Mouse (Mus musculus): ENCODE results near the gene Pitpnc1. TPM values are rescaled to one million over a fixed set of nuclear protein-coding genes. Genes with fewer than 3 reads are reported as not detected.

Pitpnc1 gene
- polyA plus RNA-seq, 1 experiment from 2014 or later = 10.9 TPM

DNA sequence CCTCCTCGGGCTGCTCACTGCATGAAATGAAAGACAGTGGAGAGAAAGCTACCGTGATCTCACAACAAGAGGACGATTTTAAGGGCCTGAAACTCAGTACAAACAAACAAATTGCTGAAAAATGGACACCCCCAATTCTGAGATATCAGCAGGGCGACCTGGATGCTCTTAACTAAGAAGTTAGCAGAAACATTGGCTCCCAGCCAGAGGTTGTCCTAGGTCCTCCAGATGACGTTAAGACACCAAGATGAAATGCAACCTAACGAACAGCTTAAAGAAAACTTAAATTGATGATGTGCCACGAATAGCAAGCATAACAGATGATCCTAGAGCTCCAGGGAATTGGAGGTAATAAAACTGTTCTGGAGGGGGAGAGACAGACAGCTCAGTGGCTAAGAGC is 69.7 kb downstream of the Pitpnc1 start:
- Histone ChIP-seq H3K9ac (ENCODE audit: low read depth, low read length) (no peak overlapping the region), H3K4me3 (ENCODE audit: low read depth, low read length) (no peak overlapping the region), H3K27me3 (ENCODE audit: control insufficient read depth, insufficient read depth, low read length) (no peaks in the 10 kb centered on the region), H3K36me3 (ENCODE audit: control insufficient read depth, insufficient read depth, low read length) (no peaks in the 10 kb centered on the region), H3K4me1 (ENCODE audit: control insufficient read depth, insufficient read depth, low read length) (peaks cover 7% of the 10 kb centered on the region; the same call in 1 of the 2 replicates), H3K4me2 (no peak overlapping the region), H3K27ac (ENCODE audit: low read depth, low read length) (no peak overlapping the region), H3K9me3 (replicated peaks; ENCODE audit: control insufficient read depth, low read length) (no peaks in the 10 kb centered on the region)
- WGBS (ENCODE audit: insufficient replicate concordance) = 72% methylated on average over 7 of the region's 7 CpGs
- ATAC-seq (replicated peaks; ENCODE audit: insufficient number of reproducible peaks, low FRiP score, low TSS enrichment) = no peak

DNA sequence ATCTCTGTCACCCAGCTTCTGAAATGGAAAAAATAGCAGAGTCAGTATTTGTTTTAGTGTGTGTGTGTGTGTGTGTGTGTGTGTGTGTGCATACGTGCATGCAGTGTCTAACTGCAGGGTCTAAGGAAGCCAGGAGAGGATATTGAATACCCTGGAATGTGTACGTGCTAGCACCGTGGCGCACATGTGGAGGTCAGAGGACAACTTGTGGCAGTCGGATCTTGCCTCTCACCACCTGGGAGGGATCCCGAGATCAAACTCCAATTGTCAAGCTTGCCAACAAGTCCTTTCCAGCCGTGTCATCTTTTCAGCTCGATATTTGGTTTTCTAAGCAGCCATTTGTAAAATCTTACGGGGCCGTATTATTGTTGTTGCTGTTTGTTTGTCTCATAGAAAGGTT is 70.5 kb downstream of the Pitpnc1 start:
- ATAC-seq (replicated peaks; ENCODE audit: insufficient number of reproducible peaks, low FRiP score, low TSS enrichment) = no peak
- H3K4me3 ChIP-seq (ENCODE audit: low read depth, low read length) = no peak overlapping the region
- H3K9me3 ChIP-seq (replicated peaks; ENCODE audit: control insufficient read depth, low read length) = no peaks in the 10 kb centered on the region
- WGBS (ENCODE audit: insufficient replicate concordance) = 75% methylated on average over 10 of the region's 10 CpGs
- no peak overlapping the region for H3K4me2 ChIP-seq
- no peaks in the 10 kb centered on the region for H3K36me3 ChIP-seq (ENCODE audit: control insufficient read depth, insufficient read depth, low read length)
- no peak overlapping the region for H3K9ac ChIP-seq (ENCODE audit: low read depth, low read length)
- no peak overlapping the region for H3K27ac ChIP-seq (ENCODE audit: low read depth, low read length)
- peaks cover 7% of the 10 kb centered on the region; the same call in 1 of the 2 replicates for H3K4me1 ChIP-seq (ENCODE audit: control insufficient read depth, insufficient read depth, low read length)
- no peaks in the 10 kb centered on the region for H3K27me3 ChIP-seq (ENCODE audit: control insufficient read depth, insufficient read depth, low read length)

DNA sequence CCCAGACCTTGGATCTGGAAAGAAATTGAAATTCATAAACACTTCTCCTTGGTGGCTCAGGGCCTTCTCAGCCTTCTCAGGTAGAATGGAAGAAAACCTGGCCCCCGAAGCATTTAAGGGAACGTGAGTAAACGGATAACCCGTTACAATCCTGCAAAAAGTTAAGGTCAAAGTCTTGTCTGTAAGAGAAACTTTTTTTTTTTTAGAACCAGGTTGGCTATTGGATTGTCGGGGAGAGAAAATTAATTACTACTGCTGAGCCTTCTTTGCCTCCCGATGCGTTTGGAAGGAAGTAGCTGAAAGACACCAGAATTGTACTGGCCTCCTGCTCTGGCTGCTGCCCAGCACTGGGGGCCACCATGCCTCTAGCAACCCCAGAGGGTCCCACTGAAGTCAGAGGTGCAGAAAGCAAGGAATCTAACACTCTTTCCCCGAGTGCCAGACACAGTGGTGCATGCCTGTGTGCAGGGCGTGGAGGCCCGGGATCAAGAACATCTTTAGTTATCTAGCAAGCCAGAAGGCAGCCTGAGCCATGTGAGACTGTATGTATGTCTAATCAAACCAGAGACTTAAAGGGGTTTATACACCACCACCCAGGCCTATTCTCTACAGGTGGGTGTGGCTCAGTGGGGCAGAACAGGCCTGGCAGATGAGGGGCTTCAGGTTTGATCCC is 73.0 kb downstream of the Pitpnc1 start:
- no peaks in the 10 kb centered on the region for H3K36me3 ChIP-seq (ENCODE audit: control insufficient read depth, insufficient read depth, low read length)
- no peak overlapping the region for H3K4me2 ChIP-seq
- 0 out of 2 replicates have a peak, but pooled peaks have one; percentile 22 for ATAC-seq (replicated peaks; ENCODE audit: insufficient number of reproducible peaks, low FRiP score, low TSS enrichment)
- H3K9me3 ChIP-seq (replicated peaks; ENCODE audit: control insufficient read depth, low read length) = no peaks in the 10 kb centered on the region
- H3K9ac ChIP-seq (ENCODE audit: low read depth, low read length) = no peak overlapping the region
- no peaks in the 10 kb centered on the region for H3K27me3 ChIP-seq (ENCODE audit: control insufficient read depth, insufficient read depth, low read length)
- no peak overlapping the region for H3K4me3 ChIP-seq (ENCODE audit: low read depth, low read length)
- no peak overlapping the region for H3K27ac ChIP-seq (ENCODE audit: low read depth, low read length)
- WGBS (ENCODE audit: insufficient replicate concordance) = 58% methylated on average over 10 of the region's 10 CpGs
- peaks cover 7% of the 10 kb centered on the region; the same call in 1 of the 2 replicates for H3K4me1 ChIP-seq (ENCODE audit: control insufficient read depth, insufficient read depth, low read length)

DNA sequence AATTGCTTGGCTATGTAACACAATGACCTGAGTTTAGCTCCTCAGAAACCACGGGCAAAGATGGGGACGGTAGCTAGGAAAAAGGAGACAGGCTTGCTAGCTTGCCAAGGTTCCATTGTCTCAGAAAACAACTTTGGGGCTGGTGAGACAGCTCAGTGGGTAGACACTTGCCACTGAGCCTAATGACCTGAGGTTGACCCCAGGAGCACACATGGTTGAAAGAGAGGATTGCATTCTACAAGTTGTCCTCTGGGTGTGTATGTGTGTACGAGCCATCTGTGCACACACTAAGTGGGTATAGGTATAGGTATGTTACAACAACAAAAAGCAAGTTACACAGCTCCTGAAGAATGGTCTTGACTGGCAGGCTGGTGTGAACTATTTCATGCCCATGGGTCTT is 76.3 kb downstream of the Pitpnc1 start:
- H3K9me3 ChIP-seq (replicated peaks; ENCODE audit: control insufficient read depth, low read length) = no peaks in the 10 kb centered on the region
- no peak overlapping the region for H3K4me2 ChIP-seq
- H3K27ac ChIP-seq (ENCODE audit: low read depth, low read length) = no peak overlapping the region
- H3K36me3 ChIP-seq (ENCODE audit: control insufficient read depth, insufficient read depth, low read length) = no peaks in the 10 kb centered on the region
- no peaks in the 10 kb centered on the region for H3K27me3 ChIP-seq (ENCODE audit: control insufficient read depth, insufficient read depth, low read length)
- ATAC-seq (replicated peaks; ENCODE audit: insufficient number of reproducible peaks, low FRiP score, low TSS enrichment) = no peak
- no peak overlapping the region for H3K4me3 ChIP-seq (ENCODE audit: low read depth, low read length)
- no peak overlapping the region for H3K9ac ChIP-seq (ENCODE audit: low read depth, low read length)
- 81% methylated on average over 3 of the region's 3 CpGs for WGBS (ENCODE audit: insufficient replicate concordance)
- H3K4me1 ChIP-seq (ENCODE audit: control insufficient read depth, insufficient read depth, low read length) = peaks cover 7% of the 10 kb centered on the region; the same call in 1 of the 2 replicates

DNA sequence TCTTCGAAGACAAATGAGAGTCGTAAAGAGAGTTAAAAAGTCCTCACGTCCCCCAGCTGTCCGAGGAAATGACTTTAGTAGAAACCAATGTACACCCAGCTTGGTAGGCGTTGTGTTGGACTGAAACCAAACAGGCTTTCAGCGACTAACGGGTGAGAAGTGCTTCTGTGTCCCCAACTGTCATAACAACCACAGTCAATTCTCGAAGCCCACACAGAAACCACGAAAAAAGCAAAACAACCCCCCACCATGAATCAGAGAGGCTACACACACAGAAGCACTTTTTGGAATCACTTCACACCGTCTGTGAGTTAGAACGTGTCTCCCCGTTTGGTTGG is 76.7 kb downstream of the Pitpnc1 start:
- H3K27me3 ChIP-seq (ENCODE audit: control insufficient read depth, insufficient read depth, low read length) = no peaks in the 10 kb centered on the region
- no peaks in the 10 kb centered on the region for H3K36me3 ChIP-seq (ENCODE audit: control insufficient read depth, insufficient read depth, low read length)
- H3K9ac ChIP-seq (ENCODE audit: low read depth, low read length) = no peak overlapping the region
- peaks cover 7% of the 10 kb centered on the region; the same call in 1 of the 2 replicates for H3K4me1 ChIP-seq (ENCODE audit: control insufficient read depth, insufficient read depth, low read length)
- no peak overlapping the region for H3K4me2 ChIP-seq
- H3K9me3 ChIP-seq (replicated peaks; ENCODE audit: control insufficient read depth, low read length) = no peaks in the 10 kb centered on the region
- no peak overlapping the region for H3K4me3 ChIP-seq (ENCODE audit: low read depth, low read length)
- H3K27ac ChIP-seq (ENCODE audit: low read depth, low read length) = no peak overlapping the region
- no peak for ATAC-seq (replicated peaks; ENCODE audit: insufficient number of reproducible peaks, low FRiP score, low TSS enrichment)
- WGBS (ENCODE audit: insufficient replicate concordance) = 83% methylated on average over 12 of the region's 12 CpGs

DNA sequence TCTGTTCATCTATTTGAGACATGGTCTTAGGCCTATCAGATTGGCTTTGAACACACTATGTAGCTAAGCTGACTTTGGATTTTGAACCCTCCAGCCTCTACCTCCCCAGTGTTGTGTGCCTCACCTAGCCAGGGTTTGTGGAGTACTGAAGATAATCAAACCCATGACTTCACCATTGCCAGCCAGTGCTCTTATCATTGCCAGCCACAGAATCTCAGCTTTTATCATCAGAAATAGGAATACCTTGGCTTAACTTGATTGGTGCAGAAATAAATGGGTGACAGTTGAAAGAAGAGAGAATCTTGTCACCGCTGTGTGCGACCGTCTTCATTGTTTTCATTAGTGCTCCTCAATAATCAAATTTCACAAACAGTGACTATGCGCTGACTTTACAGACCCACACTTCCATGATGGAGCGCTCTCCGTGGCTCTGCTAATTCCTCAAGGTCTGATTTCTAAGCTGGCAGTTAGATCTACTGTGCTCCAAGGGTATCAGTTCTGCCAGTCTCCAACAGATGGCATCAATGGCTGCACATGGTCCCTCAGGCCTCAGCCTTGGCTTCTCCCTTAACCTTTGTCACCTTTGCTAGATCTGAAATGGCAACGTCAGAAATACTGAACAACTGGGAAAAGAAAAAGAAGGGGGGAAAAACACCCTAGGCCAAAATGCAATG is 77.2 kb downstream of the Pitpnc1 start:
- no peaks in the 10 kb centered on the region for H3K36me3 ChIP-seq (ENCODE audit: control insufficient read depth, insufficient read depth, low read length)
- H3K9me3 ChIP-seq (replicated peaks; ENCODE audit: control insufficient read depth, low read length) = no peaks in the 10 kb centered on the region
- WGBS (ENCODE audit: insufficient replicate concordance) = 85% methylated on average over 7 of the region's 7 CpGs
- H3K4me2 ChIP-seq = no peak overlapping the region
- ATAC-seq (replicated peaks; ENCODE audit: insufficient number of reproducible peaks, low FRiP score, low TSS enrichment) = no peak
- H3K4me3 ChIP-seq (ENCODE audit: low read depth, low read length) = no peak overlapping the region
- no peaks in the 10 kb centered on the region for H3K27me3 ChIP-seq (ENCODE audit: control insufficient read depth, insufficient read depth, low read length)
- H3K27ac ChIP-seq (ENCODE audit: low read depth, low read length) = no peak overlapping the region
- H3K4me1 ChIP-seq (ENCODE audit: control insufficient read depth, insufficient read depth, low read length) = peaks cover 7% of the 10 kb centered on the region; the same call in 1 of the 2 replicates
- H3K9ac ChIP-seq (ENCODE audit: low read depth, low read length) = no peak overlapping the region

DNA sequence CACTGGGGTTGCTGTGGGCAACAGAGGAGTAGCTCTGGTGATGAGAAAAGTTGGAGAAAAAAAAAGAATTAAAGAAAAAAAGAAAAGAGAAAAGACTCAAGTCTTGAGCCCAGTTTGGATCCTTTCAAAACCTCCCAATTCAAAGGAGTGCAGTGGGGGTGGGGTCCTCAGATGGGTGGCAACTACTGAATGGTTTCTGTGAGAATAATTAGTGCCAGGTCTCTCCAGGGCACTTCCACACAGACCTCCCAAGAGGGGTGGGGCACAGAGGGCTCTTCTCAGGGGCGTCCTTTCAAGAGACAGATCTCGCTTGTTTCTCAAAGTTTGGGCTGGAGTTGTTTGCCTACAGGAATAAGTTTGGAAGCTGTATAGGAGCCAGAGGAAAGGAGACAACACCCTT is 80.0 kb downstream of the Pitpnc1 start:
- Histone ChIP-seq H3K9ac (ENCODE audit: low read depth, low read length) (no peak overlapping the region), H3K27me3 (ENCODE audit: control insufficient read depth, insufficient read depth, low read length) (no peaks in the 10 kb centered on the region), H3K4me1 (ENCODE audit: control insufficient read depth, insufficient read depth, low read length) (no peaks in the 10 kb centered on the region), H3K4me2 (no peak overlapping the region), H3K27ac (ENCODE audit: low read depth, low read length) (no peak overlapping the region), H3K36me3 (ENCODE audit: control insufficient read depth, insufficient read depth, low read length) (no peaks in the 10 kb centered on the region), H3K4me3 (ENCODE audit: low read depth, low read length) (no peak overlapping the region), H3K9me3 (replicated peaks; ENCODE audit: control insufficient read depth, low read length) (no peaks in the 10 kb centered on the region)
- 68% methylated on average over 2 of the region's 2 CpGs for WGBS (ENCODE audit: insufficient replicate concordance)
- no peak for ATAC-seq (replicated peaks; ENCODE audit: insufficient number of reproducible peaks, low FRiP score, low TSS enrichment)

DNA sequence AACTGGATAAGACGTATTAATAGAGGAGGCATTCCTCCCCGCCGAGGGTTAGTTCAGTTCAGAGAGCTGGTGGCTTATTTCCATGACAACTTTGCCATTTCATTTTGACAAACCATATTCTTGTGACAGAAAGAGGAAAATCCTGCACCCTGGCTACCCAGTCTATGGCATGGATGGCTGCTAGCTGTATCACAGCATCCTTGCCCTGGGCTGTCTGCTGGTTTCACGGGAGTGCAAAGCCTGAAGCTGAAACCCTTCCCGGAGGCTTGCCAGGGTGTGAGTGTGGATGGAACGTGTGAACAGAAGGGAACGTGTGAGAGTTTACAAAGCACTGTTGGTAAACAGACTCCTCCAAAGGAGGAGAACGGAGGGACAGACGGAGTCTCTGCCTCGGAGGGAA is 80.5 kb downstream of the Pitpnc1 start:
- Histone ChIP-seq H3K4me2 (no peak overlapping the region), H3K4me3 (ENCODE audit: low read depth, low read length) (no peak overlapping the region), H3K27ac (ENCODE audit: low read depth, low read length) (no peak overlapping the region), H3K9me3 (replicated peaks; ENCODE audit: control insufficient read depth, low read length) (no peaks in the 10 kb centered on the region), H3K4me1 (ENCODE audit: control insufficient read depth, insufficient read depth, low read length) (no peaks in the 10 kb centered on the region), H3K27me3 (ENCODE audit: control insufficient read depth, insufficient read depth, low read length) (no peaks in the 10 kb centered on the region), H3K9ac (ENCODE audit: low read depth, low read length) (no peak overlapping the region), H3K36me3 (ENCODE audit: control insufficient read depth, insufficient read depth, low read length) (no peaks in the 10 kb centered on the region)
- ATAC-seq (replicated peaks; ENCODE audit: insufficient number of reproducible peaks, low FRiP score, low TSS enrichment) = no peak
- 71% methylated on average over 10 of the region's 10 CpGs for WGBS (ENCODE audit: insufficient replicate concordance)

DNA sequence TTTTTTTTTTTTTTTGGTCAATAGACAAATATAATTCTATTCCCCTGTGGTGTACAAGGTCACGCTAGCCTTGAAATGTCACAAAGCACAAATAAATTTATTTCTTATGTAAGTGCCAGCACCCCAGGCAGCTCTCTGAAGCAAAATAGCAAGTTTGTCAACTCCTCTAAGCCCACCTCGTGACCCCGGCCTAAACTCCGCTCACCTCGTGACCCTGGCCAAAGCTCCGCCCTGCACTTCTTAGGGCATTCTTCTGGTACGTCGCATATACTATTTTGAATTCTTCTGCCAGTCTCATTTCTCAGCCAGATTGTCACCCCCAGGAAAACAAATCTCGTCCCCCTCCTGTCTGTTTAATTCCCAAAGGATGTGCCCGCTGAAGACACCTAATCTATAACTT is 84.0 kb downstream of the Pitpnc1 start:
- no peaks in the 10 kb centered on the region for H3K4me1 ChIP-seq (ENCODE audit: control insufficient read depth, insufficient read depth, low read length)
- no peaks in the 10 kb centered on the region for H3K36me3 ChIP-seq (ENCODE audit: control insufficient read depth, insufficient read depth, low read length)
- H3K27ac ChIP-seq (ENCODE audit: low read depth, low read length) = no peak overlapping the region
- no peak for ATAC-seq (replicated peaks; ENCODE audit: insufficient number of reproducible peaks, low FRiP score, low TSS enrichment)
- no peaks in the 10 kb centered on the region for H3K9me3 ChIP-seq (replicated peaks; ENCODE audit: control insufficient read depth, low read length)
- 78% methylated on average over 10 of the region's 10 CpGs for WGBS (ENCODE audit: insufficient replicate concordance)
- no peak overlapping the region for H3K4me2 ChIP-seq
- no peak overlapping the region for H3K4me3 ChIP-seq (ENCODE audit: low read depth, low read length)
- H3K9ac ChIP-seq (ENCODE audit: low read depth, low read length) = no peak overlapping the region
- no peaks in the 10 kb centered on the region for H3K27me3 ChIP-seq (ENCODE audit: control insufficient read depth, insufficient read depth, low read length)

Measured in heart, embryonic 11.5 days (tissue).